Mouse (Mus musculus) forebrain, embryonic 12.5 days (tissue): Measurements from ENCODE around the gene Pigh. TPM values are rescaled to one million over a fixed set of nuclear protein-coding genes. Genes with fewer than 3 reads are reported as not detected.

Experiments used
- ATAC-seq: fragments of 200-750 bp; cut with Nextera tagmentation; 2 replicates; pipeline ENCODE4 v1.8.0; 2017; ENCODE audit warnings: moderate TSS enrichment; ENCODE audit not compliant: low FRiP score
- H3K27ac ChIP-seq: fragments of 300-500 bp; sonication (generic); 2 replicates; pipeline ENCODE4 v1.5.1; 2016; ENCODE audit warnings: mild to moderate bottlenecking
- H3K27me3 ChIP-seq: fragments of 300-500 bp; sonication (generic); 2 replicates; pipeline ENCODE4 v1.6.1; 2016; ENCODE audit warnings: mild to moderate bottlenecking
- H3K36me3 ChIP-seq: fragments of 300-500 bp; sonication (generic); replicated peaks from 2 replicates; pipeline ENCODE4 v1.6.1; 2016; ENCODE audit warnings: mild to moderate bottlenecking
- H3K4me1 ChIP-seq: fragments of 300-500 bp; sonication (generic); 2 replicates; pipeline ENCODE4 v1.6.1; 2016
- H3K4me2 ChIP-seq: fragments of 300-500 bp; sonication (generic); 2 replicates; pipeline ENCODE4 v1.6.1; 2016; ENCODE audit warnings: mild to moderate bottlenecking, moderate library complexity
- H3K4me3 ChIP-seq: fragments of 300-500 bp; sonication (generic); replicated peaks from 2 replicates; pipeline ENCODE4 v1.5.1; 2016; ENCODE audit warnings: mild to moderate bottlenecking
- H3K9ac ChIP-seq: fragments of 300-500 bp; sonication (generic); 2 replicates; pipeline ENCODE4 v1.6.1; 2016; ENCODE audit warnings: mild to moderate bottlenecking
- H3K9me3 ChIP-seq: fragments of 300-500 bp; sonication (generic); 2 replicates; pipeline ENCODE4 v1.6.1; 2016
- WGBS: fragments of 180-500 bp; shearing (Covaris S2); methylation state at CpG from one replicate; pipeline ENCODE4 v1.1.7; 2016; 5-methylcytosine and 5-hydroxymethylcytosine counted together
- polyA plus RNA-seq: library from polyadenylated mRNA; unstranded; fragments of >200 nt; fragmentation: Nextera tagmentation; extraction: Ambion mirVana; gene quantifications from 2 replicates; pipeline ENCODE4 v1.2.1, GENCODE M21; 2016

Pigh gene
- polyA plus RNA-seq, 1 experiment from 2014 or later: 29.9 TPM

DNA sequence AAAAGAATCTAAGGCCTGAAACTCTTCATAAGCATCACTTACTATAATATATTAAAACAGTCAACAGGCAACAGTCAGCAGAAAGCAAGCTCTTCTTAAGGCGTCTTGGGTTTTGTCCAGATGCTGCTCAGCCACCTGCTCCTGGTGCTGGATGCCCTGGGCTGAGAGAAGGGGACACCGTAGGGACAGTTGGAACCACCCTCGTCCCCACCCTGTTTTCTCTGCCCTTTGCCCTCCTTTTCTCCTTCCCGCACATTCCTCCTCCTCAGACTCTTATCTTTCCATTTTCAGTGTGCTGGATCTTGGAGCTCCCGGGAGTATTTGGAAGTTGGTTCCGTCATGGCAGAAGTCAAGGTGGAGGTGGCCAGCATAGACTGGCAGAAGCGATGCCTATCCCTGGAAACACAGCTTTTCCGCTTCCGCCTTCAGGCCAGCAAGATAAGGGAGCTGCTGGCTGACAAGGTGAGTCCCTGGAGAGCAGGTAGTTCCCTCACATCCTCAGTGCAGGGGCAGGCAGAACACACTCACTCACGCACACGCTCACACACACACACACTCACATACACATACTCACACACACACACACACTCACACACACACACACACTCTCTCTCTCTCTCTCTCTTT, 49.1 kb downstream of the Pigh start:
- no peak overlapping the region for H3K4me2 ChIP-seq
- H3K9ac ChIP-seq: no peak overlapping the region
- no peaks in the 10 kb centered on the region for H3K9me3 ChIP-seq
- H3K27me3 ChIP-seq: no peaks in the 10 kb centered on the region
- no peak overlapping the region for H3K27ac ChIP-seq
- no peak overlapping the region for H3K4me3 ChIP-seq
- peaks cover 19% of the 10 kb centered on the region for H3K36me3 ChIP-seq
- ATAC-seq: no peak
- WGBS: 87% methylated on average over 11 of the region's 11 CpGs
- no peaks in the 10 kb centered on the region for H3K4me1 ChIP-seq

DNA sequence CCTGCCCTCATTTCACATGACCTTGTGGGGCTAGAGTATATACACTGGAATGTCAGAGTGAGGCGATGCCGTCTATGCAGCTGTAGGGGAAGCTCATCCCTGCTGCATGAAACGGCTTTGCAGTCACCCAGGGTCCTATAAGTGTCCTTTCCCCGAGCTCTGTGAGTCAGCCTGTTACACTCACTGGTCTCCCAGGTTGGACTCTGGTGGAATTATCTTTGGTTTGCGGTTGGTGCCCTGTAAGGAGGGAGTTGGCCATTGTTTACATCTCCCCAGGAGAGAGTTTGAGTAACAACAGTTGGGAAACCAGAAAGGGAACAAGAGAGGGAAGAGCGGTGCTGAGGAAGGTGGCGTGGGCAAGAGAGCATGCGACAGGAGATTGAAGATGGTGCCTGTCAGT, 49.7 kb downstream of the Pigh start:
- WGBS: 74% methylated on average over 8 of the region's 8 CpGs
- H3K4me2 ChIP-seq: no peak overlapping the region
- ATAC-seq: no peak
- no peak overlapping the region for H3K27ac ChIP-seq
- peaks cover 16% of the 10 kb centered on the region; the same call in 1 of the 2 replicates for H3K36me3 ChIP-seq
- no peaks in the 10 kb centered on the region for H3K4me1 ChIP-seq
- H3K9ac ChIP-seq: no peak overlapping the region
- no peaks in the 10 kb centered on the region for H3K27me3 ChIP-seq
- no peaks in the 10 kb centered on the region for H3K9me3 ChIP-seq
- no peak overlapping the region for H3K4me3 ChIP-seq

DNA sequence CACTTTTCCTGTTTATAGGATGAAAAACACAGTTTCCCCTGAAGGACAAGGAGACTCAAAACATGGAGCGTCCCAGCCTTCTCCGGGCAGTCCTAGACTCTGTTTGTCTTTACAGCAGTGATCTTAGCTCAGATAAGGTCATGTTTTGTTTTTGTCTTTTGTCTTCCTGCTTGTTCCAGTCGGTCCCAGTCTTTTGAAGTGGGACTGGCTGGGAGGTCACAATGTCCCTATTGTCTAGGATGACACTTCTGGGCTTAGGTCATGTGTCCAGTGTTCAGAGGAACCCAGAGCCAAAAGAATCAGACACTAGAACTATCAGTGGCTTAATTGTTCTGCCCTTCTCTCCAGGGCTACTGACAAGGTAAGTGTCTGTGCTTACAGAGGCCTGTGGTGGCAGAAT, 54.1 kb downstream of the Pigh start:
- Histone ChIP-seq H3K9me3 (no peaks in the 10 kb centered on the region), H3K9ac (no peak overlapping the region), H3K4me1 (no peaks in the 10 kb centered on the region), H3K4me2 (no peak overlapping the region), H3K36me3 (0 out of 2 replicates have a peak, but pooled peaks cover under 1% of the 10 kb centered on the region), H3K4me3 (no peak overlapping the region), H3K27ac (no peak overlapping the region), H3K27me3 (no peaks in the 10 kb centered on the region)
- ATAC-seq: no peak
- 49% methylated on average over 3 of the region's 3 CpGs for WGBS

DNA sequence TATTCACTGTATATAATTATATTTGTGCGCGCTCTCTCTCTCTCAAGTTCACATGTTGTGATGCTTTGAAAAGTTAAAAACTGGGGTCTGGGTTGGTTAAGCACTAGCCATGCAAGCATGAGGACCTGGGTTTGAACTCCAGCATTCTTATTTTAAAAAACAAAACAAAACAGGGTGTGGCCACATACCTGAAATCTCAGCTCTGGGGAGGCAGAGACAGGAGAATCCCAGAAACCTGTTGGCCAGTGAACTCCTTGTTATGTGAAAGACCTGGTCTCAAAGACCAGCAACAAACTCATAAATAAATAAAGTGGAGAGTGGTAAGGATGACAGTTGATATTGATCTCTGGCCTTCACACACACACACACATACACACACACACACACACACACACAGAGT, 55.1 kb downstream of the Pigh start:
- H3K9me3 ChIP-seq: no peaks in the 10 kb centered on the region
- no peak overlapping the region for H3K4me3 ChIP-seq
- no peak overlapping the region for H3K4me2 ChIP-seq
- 94% methylated on average over 2 of the region's 2 CpGs for WGBS
- H3K27me3 ChIP-seq: peaks cover 1% of the 10 kb centered on the region; the same call in 1 of the 2 replicates
- no peaks in the 10 kb centered on the region for H3K36me3 ChIP-seq
- ATAC-seq: no peak
- no peak overlapping the region for H3K27ac ChIP-seq
- no peak overlapping the region for H3K9ac ChIP-seq
- peaks cover 4% of the 10 kb centered on the region; the same call in 1 of the 2 replicates for H3K4me1 ChIP-seq

Other genes starting within 250 kb of the Pigh start
- 88.9 and 90.9 TPM in 2 replicates for gene Atp6v1d, start 228.0 kb downstream of the Pigh start, polyA plus RNA-seq
- gene Eif2s1, start 227.8 kb downstream of the Pigh start, polyA plus RNA-seq: 184 and 188 TPM in 2 replicates
- 1.9 and 2.7 TPM in 2 replicates for gene Plek2, start 182.7 kb downstream of the Pigh start, polyA plus RNA-seq
- gene Tmem229b, start 82.0 kb downstream of the Pigh start, polyA plus RNA-seq: 16.7 and 18.4 TPM in 2 replicates
- gene Plekhh1, start 60.5 kb downstream of the Pigh start, polyA plus RNA-seq: 5.6 and 6.1 TPM in 2 replicates
- gene Arg2, start 41.1 kb upstream of the Pigh start, polyA plus RNA-seq: 8.5 and 9.9 TPM in 2 replicates
- gene Vti1b, start 83.0 kb upstream of the Pigh start, polyA plus RNA-seq: 108 and 109 TPM in 2 replicates
- 23.7 and 25.2 TPM in 2 replicates for gene Rdh11, start 102.6 kb upstream of the Pigh start, polyA plus RNA-seq
- 1.4 and 1.5 TPM in 2 replicates for gene Rdh12, start 119.3 kb upstream of the Pigh start, polyA plus RNA-seq
- gene Zfyve26, start 206.7 kb upstream of the Pigh start, polyA plus RNA-seq: 13.4 and 15.2 TPM in 2 replicates
- 7.2 and 7.7 TPM in 2 replicates for gene Rad51b, start 207.6 kb upstream of the Pigh start, polyA plus RNA-seq